Mouse (Mus musculus) frontal cortex, adult (tissue): Measurements from ENCODE around the gene Gm773.
"Not testable (repeated sequence)": the region's sequence is repeated elsewhere in the genome, so short reads cannot be mapped to it uniquely, and the experiment has no call there.

Experiments used
- ATAC-seq: cut with Nextera tagmentation; 2 replicates; pipeline ENCODE4 v1.9.2; 2017; ENCODE audit warnings: mild to moderate bottlenecking, moderate library complexity, mixed read lengths; ENCODE audit not compliant: low TSS enrichment

Gene Gm773

GRCm38 (mm10) chrX:56212771-56213170 is at the start of gene Gm773:
TSS of gene Gm773 (minus strand) at chrX:56212881.
- ATAC-seq = no peak

- not testable (repeated sequence) for ATAC-seq
Observed at GRCm38 (mm10) chrX:56186449-56186848, 26.2 kb downstream of the Gm773 start.

GRCm38 (mm10) chrX:56151396-56151795 is 61.3 kb downstream of the Gm773 start:
- ATAC-seq = no peak
